Mouse (Mus musculus) E14TG2a.4 (cell line): ENCODE measurements around the gene Gna15.

ENCODE experiments used
- CTCF ChIP-seq: conservative IDR thresholded peaks from 2 replicates; pipeline ENCODE4 v1.5.1; 2014; ENCODE audit warnings: low read length
- POU5F1 ChIP-seq: IDR thresholded peaks from 2 replicates; pipeline ENCODE4 v1.6.1; 2014; ENCODE audit warnings: low read length, borderline replicate concordance

GRCm38 (mm10) chr10:81460471-81460870 lies 63.6 kb downstream of the Gna15 start:
- no peak for TF ChIP-seq CTCF
- no peak for TF ChIP-seq POU5F1
